Mouse (Mus musculus) stomach, embryonic 16.5 days (tissue): ENCODE data around the gene Tnrc6c. TPM values are rescaled to one million over a fixed set of nuclear protein-coding genes. Genes with fewer than 3 reads are reported as not detected.
A peak's percentile ranks its signal among the peaks of the same experiment; 100 is the strongest.

Experiments used
- ATAC-seq: fragments of 200-750 bp; cut with Nextera tagmentation; 2 replicates; pipeline ENCODE4 v1.8.0; 2017; ENCODE audit warnings: moderate number of reproducible peaks, moderate TSS enrichment; ENCODE audit not compliant: insufficient read depth, low FRiP score
- H3K27ac ChIP-seq: fragments of 300-500 bp; sonication (generic); 2 replicates; pipeline ENCODE4 v1.5.1; 2014; ENCODE audit warnings: low read length
- H3K27me3 ChIP-seq: fragments of 300-500 bp; sonication (generic); 2 replicates; pipeline ENCODE4 v1.6.1; 2014; ENCODE audit warnings: low read length, control low read depth, mixed read lengths; ENCODE audit not compliant: control insufficient read depth, insufficient read depth
- H3K36me3 ChIP-seq: fragments of 300-500 bp; sonication (generic); 2 replicates; pipeline ENCODE4 v1.6.1; 2014; ENCODE audit warnings: low read length; ENCODE audit not compliant: control insufficient read depth, insufficient read depth
- H3K4me1 ChIP-seq: fragments of 300-500 bp; sonication (generic); 2 replicates; pipeline ENCODE4 v1.6.1; 2014; ENCODE audit warnings: low read length, control low read depth, mixed read lengths; ENCODE audit not compliant: control insufficient read depth, insufficient read depth
- H3K4me2 ChIP-seq: fragments of 300-500 bp; sonication (generic); 2 replicates; pipeline ENCODE4 v1.6.1; 2014; ENCODE audit warnings: low read depth, low read length, mixed read lengths
- H3K4me3 ChIP-seq: fragments of 300-500 bp; sonication (generic); replicated peaks from 2 replicates; pipeline ENCODE4 v1.5.1; 2014; ENCODE audit warnings: mild to moderate bottlenecking, low read length
- H3K9ac ChIP-seq: fragments of 300-500 bp; sonication (generic); 2 replicates; pipeline ENCODE4 v1.6.1; 2014; ENCODE audit warnings: low read length
- H3K9me3 ChIP-seq: fragments of 300-500 bp; sonication (generic); replicated peaks from 2 replicates; pipeline ENCODE4 v1.6.1; 2016; ENCODE audit warnings: low read length, control low read depth; ENCODE audit not compliant: control insufficient read depth
- WGBS: fragments of 180-500 bp; shearing (Covaris S2); extraction: QIAGEN DNeasy Blood & Tissue Kit; methylation state at CpG from one replicate; pipeline ENCODE4 v1.1.7; 2014; 5-methylcytosine and 5-hydroxymethylcytosine counted together
- polyA plus RNA-seq: library from polyadenylated mRNA; unstranded; fragments of >200 nt; fragmentation: Nextera tagmentation; extraction: Ambion mirVana; gene quantifications from 2 replicates; pipeline ENCODE4 v1.2.1, GENCODE M21; 2015

Gene Tnrc6c
- 10.2 and 10.5 TPM in 2 replicates for polyA plus RNA-seq

DNA sequence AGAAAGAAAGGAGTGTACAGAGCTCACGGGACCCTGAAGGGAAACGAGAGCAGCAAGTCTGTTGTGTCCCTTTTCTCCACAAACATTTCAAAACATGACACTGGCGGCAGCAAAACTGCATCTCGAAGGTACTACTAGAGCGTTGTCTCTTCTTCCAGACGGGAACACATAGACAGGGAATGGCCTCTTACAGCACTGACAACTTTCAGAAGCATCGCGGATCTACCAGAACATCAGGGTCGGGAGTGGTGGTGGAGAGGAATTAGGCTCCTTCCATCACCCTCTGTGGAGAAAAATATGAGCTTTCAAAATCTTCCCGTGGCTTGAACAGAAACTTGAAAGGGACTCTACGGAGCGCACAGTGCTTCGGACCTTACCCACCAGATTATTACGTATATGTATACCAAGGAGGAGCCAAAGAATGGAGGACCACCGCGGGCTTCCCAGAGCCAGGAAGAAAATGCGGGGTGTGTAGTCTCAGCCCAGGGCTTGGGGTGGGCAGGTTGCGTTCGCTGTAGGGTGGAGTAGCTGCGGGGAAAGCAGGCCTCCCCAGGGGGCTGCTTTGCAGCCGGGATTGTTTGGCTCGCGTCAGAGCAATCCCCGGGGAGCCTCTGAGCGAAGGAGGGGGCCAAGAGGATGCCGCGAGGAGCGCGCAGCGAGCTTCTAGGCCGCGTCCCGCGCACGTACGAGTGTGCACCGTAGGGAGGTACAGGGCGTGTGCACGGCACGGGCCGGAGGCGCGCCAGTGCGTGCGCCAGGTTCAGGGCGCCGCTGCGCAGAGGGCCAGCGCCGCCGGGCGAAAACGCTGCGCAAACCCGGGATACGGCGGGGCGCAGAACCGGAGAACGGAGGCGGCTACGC lies at the start of gene Tnrc6c:
Tnrc6c (plus strand) TSS at position 799 of the 861 bp plus-strand sequence.
- peaks cover 12% of the 10 kb centered on the region for H3K4me1 ChIP-seq
- H3K4me2 ChIP-seq = peak within 1 kb of the TSS; percentile 92
- H3K36me3 ChIP-seq = no peaks in the 10 kb centered on the region
- H3K4me3 ChIP-seq = peak within 1 kb of the TSS; percentile 82
- peak within 1 kb of the TSS; percentile 98 for H3K9ac ChIP-seq
- no peaks in the 10 kb centered on the region for H3K9me3 ChIP-seq
- peak within 1 kb of the TSS; percentile 97 for H3K27ac ChIP-seq
- H3K27me3 ChIP-seq = no peaks in the 10 kb centered on the region
- peak; percentile 87 for ATAC-seq
- under 1% methylated on average over 62 of the region's 62 CpGs for WGBS

DNA sequence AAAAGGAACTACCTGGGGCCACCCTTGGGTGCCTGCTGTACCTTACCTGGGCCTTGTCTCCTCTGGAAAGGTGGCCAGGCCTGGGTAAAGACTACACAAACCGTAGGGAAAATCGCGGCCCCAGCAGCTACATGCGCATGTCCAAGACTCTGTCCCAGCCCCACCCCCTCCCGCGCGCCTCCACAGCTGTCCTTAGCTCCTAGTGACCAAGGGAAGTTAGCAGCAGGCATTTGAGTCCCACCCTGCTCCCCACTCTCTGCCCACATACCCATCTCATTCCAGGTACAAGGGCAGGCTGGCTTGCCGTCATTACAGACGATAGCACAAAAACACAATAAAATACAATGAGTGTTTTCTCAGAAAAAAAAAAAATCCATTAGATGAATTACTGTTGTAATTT lies 48.0 kb upstream of the Tnrc6c start:
- Histone ChIP-seq H3K36me3 (no peaks in the 10 kb centered on the region), H3K27me3 (0 out of 2 replicates have a peak, but pooled peaks cover 3% of the 10 kb centered on the region), H3K9me3 (no peaks in the 10 kb centered on the region), H3K4me2 (peak overlapping the region; percentile 21; the same call in 1 of the 2 replicates), H3K4me3 (no peak overlapping the region), H3K27ac (no peak overlapping the region), H3K9ac (no peak overlapping the region), H3K4me1 (peaks cover 9% of the 10 kb centered on the region; the same call in 1 of the 2 replicates)
- no peak for ATAC-seq
- 31% methylated on average over 9 of the region's 9 CpGs for WGBS

DNA sequence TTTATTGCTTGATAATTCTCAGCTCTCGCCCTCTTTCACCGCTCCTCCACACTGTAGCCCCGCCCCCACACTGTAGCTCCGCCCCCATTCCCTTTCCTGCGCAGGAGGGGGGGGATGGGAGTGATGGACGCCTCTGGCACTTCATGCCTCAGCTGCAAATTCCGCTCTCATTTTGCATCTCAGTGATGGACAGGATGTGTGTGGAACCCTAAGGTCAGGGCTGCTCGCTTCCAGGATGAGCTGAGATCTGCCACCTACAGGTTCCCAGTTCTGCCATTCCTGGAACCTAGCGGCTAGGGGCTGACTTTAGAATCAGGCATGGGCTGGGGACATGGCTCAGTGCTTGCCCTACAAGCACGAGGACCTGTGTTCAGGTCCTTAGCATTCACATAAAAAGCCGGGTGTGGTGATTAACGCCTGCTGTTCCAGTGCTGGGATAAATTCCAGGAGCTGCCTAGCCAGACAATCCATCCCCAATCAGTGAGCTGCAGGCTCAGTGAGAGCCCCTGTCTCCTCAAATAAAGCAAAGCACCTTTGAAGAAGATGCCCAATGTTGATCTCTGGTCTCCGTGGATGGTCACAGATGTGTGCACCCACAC lies 47.4 kb upstream of the Tnrc6c start:
- WGBS = 8% methylated on average over 13 of the region's 13 CpGs
- H3K36me3 ChIP-seq = no peaks in the 10 kb centered on the region

DNA sequence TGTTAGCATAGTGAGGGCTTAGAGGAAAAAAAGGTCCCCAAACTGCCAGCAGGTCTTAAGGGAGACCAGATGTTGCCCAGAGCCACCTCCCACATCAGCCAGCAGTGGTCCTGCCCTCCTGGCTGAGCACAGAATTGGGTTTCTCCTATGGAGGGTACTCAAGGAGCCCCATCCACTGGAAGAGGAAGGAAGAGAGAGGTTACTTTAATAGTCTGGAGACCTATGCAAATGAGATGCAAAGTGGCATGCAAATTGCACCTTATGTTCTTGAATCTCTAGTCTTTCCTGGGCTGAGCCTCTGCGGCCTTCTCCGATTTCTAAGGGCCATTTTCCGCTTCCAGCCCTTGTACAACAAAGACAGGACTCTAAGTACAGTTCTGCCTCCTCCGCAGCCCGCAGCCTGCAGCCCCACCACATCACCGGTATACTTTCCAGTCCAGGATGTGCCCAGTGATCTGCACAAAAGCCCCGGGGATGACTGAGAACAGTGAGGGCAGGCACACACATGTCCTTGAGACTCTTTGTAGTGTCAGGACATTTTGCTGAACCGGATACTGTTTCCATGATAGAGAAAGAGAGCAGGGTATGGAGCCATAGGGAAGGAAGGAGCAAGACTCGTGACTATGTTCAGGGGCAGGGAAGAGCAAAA lies 45.8 kb upstream of the Tnrc6c start:
- 66% methylated on average over 9 of the region's 9 CpGs for WGBS
- no peaks in the 10 kb centered on the region for H3K27me3 ChIP-seq
- H3K36me3 ChIP-seq = no peaks in the 10 kb centered on the region
- H3K4me3 ChIP-seq = no peak overlapping the region
- ATAC-seq = no peak
- peaks cover 16% of the 10 kb centered on the region; the same call in 1 of the 2 replicates for H3K4me1 ChIP-seq
- H3K9ac ChIP-seq = no peak overlapping the region
- H3K27ac ChIP-seq = no peak overlapping the region
- H3K9me3 ChIP-seq = no peaks in the 10 kb centered on the region
- no peak overlapping the region for H3K4me2 ChIP-seq

More for the DNA sequence above, 47.4 kb upstream of the Tnrc6c start:
- Histone ChIP-seq H3K4me2 (no peak overlapping the region), H3K9ac (no peak overlapping the region), H3K27me3 (no peaks in the 10 kb centered on the region), H3K9me3 (no peaks in the 10 kb centered on the region), H3K4me1 (peaks cover 14% of the 10 kb centered on the region; the same call in 1 of the 2 replicates), H3K4me3 (no peak overlapping the region), H3K27ac (no peak overlapping the region)
- no peak for ATAC-seq

DNA sequence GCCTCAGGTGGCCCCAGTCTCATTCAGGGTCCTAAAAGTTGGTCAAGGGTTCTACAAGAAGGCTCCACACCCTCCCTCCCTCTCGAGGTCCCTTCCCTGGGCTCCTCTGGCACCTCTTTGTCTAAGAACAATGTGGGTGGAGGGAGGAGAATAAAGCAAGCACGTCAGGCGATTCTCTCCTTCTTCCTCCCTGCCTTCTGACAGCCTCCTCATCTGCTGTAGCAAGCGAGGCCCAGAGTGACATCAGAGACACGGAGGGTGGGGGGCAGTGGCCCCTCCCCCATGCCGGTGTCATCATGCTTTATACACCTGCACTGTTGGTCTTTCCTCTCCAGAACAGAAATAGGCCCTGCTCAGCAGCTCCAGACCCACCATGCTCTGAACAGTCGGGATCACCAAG lies 45.1 kb upstream of the Tnrc6c start:
- peaks cover 16% of the 10 kb centered on the region; the same call in 1 of the 2 replicates for H3K4me1 ChIP-seq
- H3K27ac ChIP-seq = no peak overlapping the region
- H3K36me3 ChIP-seq = no peaks in the 10 kb centered on the region
- H3K27me3 ChIP-seq = no peaks in the 10 kb centered on the region
- H3K4me3 ChIP-seq = no peak overlapping the region
- H3K9ac ChIP-seq = no peak overlapping the region
- H3K4me2 ChIP-seq = no peak overlapping the region
- no peaks in the 10 kb centered on the region for H3K9me3 ChIP-seq
- ATAC-seq = no peak
- WGBS = 52% methylated on average over 7 of the region's 7 CpGs

DNA sequence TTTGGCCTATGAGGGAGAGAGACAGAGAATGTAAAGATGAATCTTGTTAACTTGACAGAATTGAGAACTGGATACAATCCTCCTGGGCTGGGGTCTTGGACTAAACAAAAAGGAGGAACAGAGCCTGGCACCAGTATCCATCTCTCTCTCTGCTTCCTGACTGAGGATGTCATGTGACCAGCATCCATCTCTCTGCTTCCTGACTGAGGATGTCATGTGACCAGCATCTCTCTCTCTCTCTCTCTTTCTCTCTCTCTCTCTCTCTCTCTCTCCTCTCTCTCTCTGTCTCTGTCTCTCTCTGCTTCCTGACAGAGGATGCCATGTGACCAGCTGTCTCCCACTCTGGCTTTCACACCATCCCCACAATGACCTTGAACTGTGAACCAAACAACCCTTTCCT lies 43.5 kb upstream of the Tnrc6c start:
- Histone ChIP-seq H3K4me1 (peaks cover 16% of the 10 kb centered on the region; the same call in 1 of the 2 replicates), H3K27me3 (no peaks in the 10 kb centered on the region), H3K36me3 (no peaks in the 10 kb centered on the region), H3K4me3 (peak overlapping the region; percentile 36), H3K4me2 (peak overlapping the region; percentile 56; the same call in 1 of the 2 replicates), H3K9me3 (no peaks in the 10 kb centered on the region), H3K9ac (no peak overlapping the region), H3K27ac (no peak overlapping the region)
- ATAC-seq = no peak

DNA sequence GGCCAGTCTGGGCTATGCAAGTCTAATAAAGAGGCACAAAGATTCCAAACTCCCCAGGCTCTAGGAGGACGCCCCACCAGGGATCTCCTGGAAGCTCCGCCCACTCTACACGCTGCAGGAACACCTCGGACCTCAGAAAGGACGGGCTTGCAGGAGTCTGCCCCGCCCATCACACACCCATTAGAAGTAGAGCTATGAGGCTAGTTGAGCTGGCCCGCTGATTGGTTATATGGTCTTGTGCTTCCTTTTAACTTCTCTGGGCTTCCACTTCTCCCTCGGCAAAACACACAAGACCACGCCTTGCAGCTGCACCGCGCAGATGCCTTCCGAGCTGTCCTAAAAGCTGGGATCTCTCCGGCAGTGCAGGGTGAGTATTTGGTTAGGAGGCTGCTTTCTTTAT lies 43.0 kb upstream of the Tnrc6c start:
- Histone ChIP-seq H3K4me3 (peak overlapping the region; percentile 36), H3K4me1 (peaks cover 16% of the 10 kb centered on the region; the same call in 1 of the 2 replicates), H3K27ac (no peak overlapping the region), H3K4me2 (peak overlapping the region; percentile 56), H3K9me3 (no peaks in the 10 kb centered on the region), H3K9ac (peak overlapping the region; percentile 47), H3K27me3 (no peaks in the 10 kb centered on the region), H3K36me3 (no peaks in the 10 kb centered on the region)
- WGBS = 2% methylated on average over 13 of the region's 13 CpGs
- peak; percentile 86 for ATAC-seq

DNA sequence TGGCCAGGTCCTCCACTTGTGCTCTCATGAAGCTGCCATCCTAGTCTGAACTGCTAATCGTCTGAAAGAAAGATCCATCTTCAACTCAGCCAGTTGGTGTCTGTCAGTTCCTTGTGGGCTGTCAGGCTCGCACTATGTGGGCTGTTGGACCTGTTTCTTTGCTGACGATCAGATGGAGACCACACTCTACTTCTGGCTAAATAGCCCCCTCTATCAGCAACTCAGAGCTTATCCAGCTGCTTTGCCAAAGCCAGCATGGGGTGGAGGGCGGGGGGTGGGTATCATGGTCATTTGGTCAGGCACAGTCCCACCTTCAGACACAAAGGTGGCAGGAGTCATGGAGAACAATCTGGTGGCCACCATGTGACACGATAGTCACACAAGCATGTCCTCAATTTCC lies 42.2 kb upstream of the Tnrc6c start:
- WGBS = 33% methylated on average over 5 of the region's 5 CpGs
- Histone ChIP-seq H3K27me3 (peaks cover 4% of the 10 kb centered on the region), H3K9ac (no peak overlapping the region), H3K4me1 (peaks cover 13% of the 10 kb centered on the region; the same call in 1 of the 2 replicates), H3K9me3 (no peaks in the 10 kb centered on the region), H3K4me2 (peak overlapping the region; percentile 56; the same call in 1 of the 2 replicates), H3K36me3 (no peaks in the 10 kb centered on the region), H3K4me3 (no peak overlapping the region), H3K27ac (no peak overlapping the region)
- no peak for ATAC-seq
